Mouse (Mus musculus): ENCODE results near the gene 1110051M20Rik.

The 1110051M20Rik gene

GRCm38 (mm10) chr2:91421641-91422040, 22.9 kb downstream of the 1110051M20Rik start:
- no peak for DNase-seq (ENCODE audit: low spot score)

GRCm38 (mm10) chr2:91413811-91414210, 30.7 kb downstream of the 1110051M20Rik start:
- DNase-seq (ENCODE audit: low spot score): no peak

GRCm38 (mm10) chr2:91412361-91412760, 32.1 kb downstream of the 1110051M20Rik start:
- no peak for DNase-seq (ENCODE audit: low spot score)

- no peak for DNase-seq (ENCODE audit: low spot score)
Measured at GRCm38 (mm10) chr2:91411473-91411872, 33.0 kb downstream of the 1110051M20Rik start.

GRCm38 (mm10) chr2:91408031-91408430, 36.5 kb downstream of the 1110051M20Rik start:
- DNase-seq (ENCODE audit: low spot score): no peak

GRCm38 (mm10) chr2:91405071-91405470, 39.4 kb downstream of the 1110051M20Rik start:
- DNase-seq (ENCODE audit: low spot score): no peak

GRCm38 (mm10) chr2:91399727-91400126, 44.8 kb downstream of the 1110051M20Rik start:
- no peak for DNase-seq (ENCODE audit: low spot score)

- no peak for DNase-seq (ENCODE audit: low spot score)
Measured at GRCm38 (mm10) chr2:91399168-91399567, 45.3 kb downstream of the 1110051M20Rik start.

GRCm38 (mm10) chr2:91394078-91394477, 50.4 kb downstream of the 1110051M20Rik start:
- DNase-seq (ENCODE audit: low spot score): no peak

GRCm38 (mm10) chr2:91388738-91389137, 55.8 kb downstream of the 1110051M20Rik start:
- DNase-seq (ENCODE audit: low spot score): no peak

GRCm38 (mm10) chr2:91388281-91388680, 56.2 kb downstream of the 1110051M20Rik start:
- no peak for DNase-seq (ENCODE audit: low spot score)

GRCm38 (mm10) chr2:91387287-91387958, 57.1 kb downstream of the 1110051M20Rik start:
- DNase-seq (ENCODE audit: low spot score): no peak

GRCm38 (mm10) chr2:91386547-91387286, 57.8 kb downstream of the 1110051M20Rik start:
- no peak for DNase-seq (ENCODE audit: low spot score)

GRCm38 (mm10) chr2:91383294-91383693, 61.2 kb downstream of the 1110051M20Rik start:
- no peak for DNase-seq (ENCODE audit: low spot score)

GRCm38 (mm10) chr2:91377038-91377437, 67.5 kb downstream of the 1110051M20Rik start:
- DNase-seq (ENCODE audit: low spot score): no peak

- DNase-seq (ENCODE audit: low spot score): no peak
Measured at GRCm38 (mm10) chr2:91370314-91370713, 74.2 kb downstream of the 1110051M20Rik start.

- DNase-seq (ENCODE audit: low spot score): no peak
Measured at GRCm38 (mm10) chr2:91363272-91363671, 81.2 kb downstream of the 1110051M20Rik start.

- DNase-seq (ENCODE audit: low spot score): no peak
Measured at GRCm38 (mm10) chr2:91361068-91361528, 83.4 kb downstream of the 1110051M20Rik start.

- DNase-seq (ENCODE audit: low spot score): no peak
Measured at GRCm38 (mm10) chr2:91355767-91356166, 88.7 kb downstream of the 1110051M20Rik start.

- DNase-seq (ENCODE audit: low spot score): no peak
Measured at GRCm38 (mm10) chr2:91354727-91355403, 89.6 kb downstream of the 1110051M20Rik start.

- no peak for DNase-seq (ENCODE audit: low spot score)
Measured at GRCm38 (mm10) chr2:91353854-91354253, 90.7 kb downstream of the 1110051M20Rik start.

- no peak for DNase-seq (ENCODE audit: low spot score)
Measured at GRCm38 (mm10) chr2:91351841-91352240, 92.7 kb downstream of the 1110051M20Rik start.

GRCm38 (mm10) chr2:91349974-91350457, 94.5 kb downstream of the 1110051M20Rik start:
- DNase-seq (ENCODE audit: low spot score): no peak

Data from T-cell, adult 2 months (primary cell).